Mouse (Mus musculus) stomach, embryonic 16.5 days (tissue): ENCODE results near the gene Abcc2. TPM values are rescaled to one million over a fixed set of nuclear protein-coding genes. Genes with fewer than 3 reads are reported as not detected.

Experiments
- ATAC-seq: fragments of 200-750 bp; cut with Nextera tagmentation; 2 replicates; pipeline ENCODE4 v1.8.0; 2017; ENCODE audit warnings: moderate number of reproducible peaks, moderate TSS enrichment; ENCODE audit not compliant: insufficient read depth, low FRiP score
- H3K27ac ChIP-seq: fragments of 300-500 bp; sonication (generic); 2 replicates; pipeline ENCODE4 v1.5.1; 2014; ENCODE audit warnings: low read length
- H3K27me3 ChIP-seq: fragments of 300-500 bp; sonication (generic); 2 replicates; pipeline ENCODE4 v1.6.1; 2014; ENCODE audit warnings: low read length, control low read depth, mixed read lengths; ENCODE audit not compliant: control insufficient read depth, insufficient read depth
- H3K36me3 ChIP-seq: fragments of 300-500 bp; sonication (generic); 2 replicates; pipeline ENCODE4 v1.6.1; 2014; ENCODE audit warnings: low read length; ENCODE audit not compliant: control insufficient read depth, insufficient read depth
- H3K4me1 ChIP-seq: fragments of 300-500 bp; sonication (generic); 2 replicates; pipeline ENCODE4 v1.6.1; 2014; ENCODE audit warnings: low read length, control low read depth, mixed read lengths; ENCODE audit not compliant: control insufficient read depth, insufficient read depth
- H3K4me2 ChIP-seq: fragments of 300-500 bp; sonication (generic); 2 replicates; pipeline ENCODE4 v1.6.1; 2014; ENCODE audit warnings: low read depth, low read length, mixed read lengths
- H3K4me3 ChIP-seq: fragments of 300-500 bp; sonication (generic); replicated peaks from 2 replicates; pipeline ENCODE4 v1.5.1; 2014; ENCODE audit warnings: mild to moderate bottlenecking, low read length
- H3K9ac ChIP-seq: fragments of 300-500 bp; sonication (generic); 2 replicates; pipeline ENCODE4 v1.6.1; 2014; ENCODE audit warnings: low read length
- H3K9me3 ChIP-seq: fragments of 300-500 bp; sonication (generic); replicated peaks from 2 replicates; pipeline ENCODE4 v1.6.1; 2016; ENCODE audit warnings: low read length, control low read depth; ENCODE audit not compliant: control insufficient read depth
- WGBS: fragments of 180-500 bp; shearing (Covaris S2); extraction: QIAGEN DNeasy Blood & Tissue Kit; methylation state at CpG from one replicate; pipeline ENCODE4 v1.1.7; 2014; 5-methylcytosine and 5-hydroxymethylcytosine counted together
- polyA plus RNA-seq: library from polyadenylated mRNA; unstranded; fragments of >200 nt; fragmentation: Nextera tagmentation; extraction: Ambion mirVana; gene quantifications from 2 replicates; pipeline ENCODE4 v1.2.1, GENCODE M21; 2015

The Abcc2 gene
- polyA plus RNA-seq, 1 experiment from 2014 or later, result 2.2 TPM

DNA sequence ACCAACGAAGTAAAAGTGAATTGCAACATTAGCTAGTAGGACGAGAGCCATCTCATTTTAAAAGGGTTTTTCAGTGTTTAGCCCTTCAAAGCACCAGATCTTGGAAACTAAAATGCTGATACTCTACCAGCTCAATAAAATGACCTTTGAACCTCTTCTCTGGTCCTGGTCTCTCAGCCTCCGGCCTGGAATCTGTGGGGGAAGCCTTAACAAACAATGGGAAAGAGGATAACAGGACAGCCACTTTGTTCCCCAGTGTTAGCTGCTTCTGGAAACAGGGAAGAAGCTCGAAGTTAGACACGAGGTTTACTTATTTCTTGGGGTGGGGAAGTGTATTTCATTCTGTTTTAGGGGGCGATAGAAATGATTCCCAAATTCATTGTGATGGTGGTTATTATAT is 9.7 kb upstream of the Abcc2 start:
- Histone ChIP-seq H3K27me3 (no peaks in the 10 kb centered on the region), H3K9ac (no peak overlapping the region), H3K4me2 (no peak overlapping the region), H3K27ac (no peak overlapping the region), H3K9me3 (no peaks in the 10 kb centered on the region), H3K4me3 (no peak overlapping the region), H3K4me1 (no peaks in the 10 kb centered on the region), H3K36me3 (no peaks in the 10 kb centered on the region)
- 68% methylated on average over 6 of the region's 6 CpGs for WGBS
- ATAC-seq, result no peak

DNA sequence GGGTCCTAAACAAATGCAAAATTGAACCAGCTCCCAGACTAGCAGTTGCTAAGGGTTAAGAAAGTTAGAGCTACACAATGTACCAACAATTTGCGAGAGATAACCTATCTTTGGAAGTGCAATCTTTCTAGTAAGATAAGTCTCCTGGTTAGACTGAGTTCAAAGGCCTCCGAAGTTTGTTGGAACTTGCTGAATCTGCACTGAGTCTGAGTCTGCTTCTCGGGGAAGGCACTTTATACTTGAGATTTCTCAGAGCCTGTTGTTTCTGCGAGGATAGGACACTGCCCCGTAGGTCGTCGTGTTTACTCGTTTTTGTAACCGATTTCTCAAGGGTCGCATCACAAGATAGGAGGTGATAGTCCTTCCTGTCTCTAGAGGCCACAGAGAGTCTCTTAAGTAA is 6.6 kb upstream of the Abcc2 start:
- no peaks in the 10 kb centered on the region for H3K27me3 ChIP-seq
- WGBS, result 51% methylated on average over 10 of the region's 10 CpGs
- H3K36me3 ChIP-seq, result no peaks in the 10 kb centered on the region
- H3K9me3 ChIP-seq, result no peaks in the 10 kb centered on the region
- H3K4me2 ChIP-seq, result no peak overlapping the region
- H3K27ac ChIP-seq, result no peak overlapping the region
- no peak overlapping the region for H3K4me3 ChIP-seq
- no peak overlapping the region for H3K9ac ChIP-seq
- no peaks in the 10 kb centered on the region for H3K4me1 ChIP-seq
- no peak for ATAC-seq

DNA sequence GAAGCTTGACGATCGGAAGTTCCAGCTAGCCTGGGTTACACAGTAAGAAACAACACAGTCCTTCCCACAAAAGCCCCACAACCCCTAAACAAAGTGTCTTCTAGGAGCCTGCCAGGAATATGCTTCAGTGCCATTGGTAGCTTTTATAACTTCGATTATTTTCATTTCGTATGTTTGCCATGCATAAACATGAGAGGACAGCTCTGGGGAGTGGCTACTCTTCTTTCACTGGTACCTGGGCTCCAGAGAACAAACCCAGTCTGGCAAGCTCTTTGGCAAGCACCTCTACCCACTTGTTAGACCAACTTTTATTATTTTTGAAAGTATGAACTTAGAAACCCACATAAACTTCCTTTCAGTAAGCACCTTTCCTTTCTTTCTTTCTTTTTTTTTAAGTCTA is 5.4 kb upstream of the Abcc2 start:
- no peak overlapping the region for H3K9ac ChIP-seq
- H3K4me3 ChIP-seq, result no peak overlapping the region
- H3K27ac ChIP-seq, result no peak overlapping the region
- H3K4me2 ChIP-seq, result no peak overlapping the region
- no peaks in the 10 kb centered on the region for H3K36me3 ChIP-seq
- no peaks in the 10 kb centered on the region for H3K27me3 ChIP-seq
- 65% methylated on average over 4 of the region's 4 CpGs for WGBS
- H3K9me3 ChIP-seq, result no peaks in the 10 kb centered on the region
- no peak for ATAC-seq
- H3K4me1 ChIP-seq, result no peaks in the 10 kb centered on the region

DNA sequence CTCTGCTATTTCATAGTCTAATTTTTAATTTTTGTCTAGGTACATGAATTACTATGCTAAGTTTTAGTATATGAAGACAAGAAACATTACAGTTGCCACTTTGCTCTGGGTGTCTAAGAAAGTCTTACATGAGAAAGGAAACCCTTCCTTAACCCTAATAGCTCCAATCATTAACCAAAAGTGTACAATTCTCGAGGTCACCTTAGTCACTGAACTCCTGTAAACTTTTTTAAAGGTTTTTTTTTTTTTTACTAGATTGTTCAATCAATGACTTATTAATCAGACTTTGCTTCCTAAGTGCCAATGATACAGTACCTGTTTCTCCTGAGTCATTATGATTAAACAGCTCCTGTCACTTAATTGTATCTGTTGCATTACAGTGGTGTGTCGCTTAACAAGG is 4.7 kb upstream of the Abcc2 start:
- ATAC-seq, result no peak
- Histone ChIP-seq H3K27ac (no peak overlapping the region), H3K4me1 (no peaks in the 10 kb centered on the region), H3K9me3 (no peaks in the 10 kb centered on the region), H3K36me3 (no peaks in the 10 kb centered on the region), H3K9ac (no peak overlapping the region), H3K4me3 (no peak overlapping the region), H3K27me3 (no peaks in the 10 kb centered on the region), H3K4me2 (no peak overlapping the region)
- WGBS, result 61% methylated on average over 2 of the region's 2 CpGs

DNA sequence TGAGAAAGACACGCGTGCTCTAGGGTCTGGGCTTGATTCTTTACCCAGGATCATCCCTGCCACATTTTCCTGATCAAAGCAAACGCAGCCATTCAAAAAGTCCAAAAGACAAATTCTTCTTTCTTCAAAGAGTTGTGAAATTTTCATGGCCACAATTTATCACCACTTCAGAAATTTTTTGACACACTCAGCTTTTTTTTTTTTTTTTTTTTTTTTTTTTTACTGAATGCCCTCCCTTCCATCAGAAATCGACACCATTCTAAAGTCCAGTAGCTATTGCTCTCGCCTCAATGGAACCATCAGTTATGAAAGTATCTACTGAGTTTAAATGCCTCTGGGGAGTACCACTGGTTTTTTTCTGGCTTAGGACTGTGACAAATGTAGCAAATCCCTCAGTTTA is 1.6 kb upstream of the Abcc2 start:
- no peaks in the 10 kb centered on the region for H3K4me1 ChIP-seq
- no peak for ATAC-seq
- WGBS, result 77% methylated on average over 5 of the region's 5 CpGs
- H3K27me3 ChIP-seq, result no peaks in the 10 kb centered on the region
- no peaks in the 10 kb centered on the region for H3K9me3 ChIP-seq
- no peaks in the 10 kb centered on the region for H3K36me3 ChIP-seq
- no peak overlapping the region for H3K4me2 ChIP-seq
- no peak overlapping the region for H3K27ac ChIP-seq
- no peak overlapping the region for H3K4me3 ChIP-seq
- H3K9ac ChIP-seq, result no peak overlapping the region

DNA sequence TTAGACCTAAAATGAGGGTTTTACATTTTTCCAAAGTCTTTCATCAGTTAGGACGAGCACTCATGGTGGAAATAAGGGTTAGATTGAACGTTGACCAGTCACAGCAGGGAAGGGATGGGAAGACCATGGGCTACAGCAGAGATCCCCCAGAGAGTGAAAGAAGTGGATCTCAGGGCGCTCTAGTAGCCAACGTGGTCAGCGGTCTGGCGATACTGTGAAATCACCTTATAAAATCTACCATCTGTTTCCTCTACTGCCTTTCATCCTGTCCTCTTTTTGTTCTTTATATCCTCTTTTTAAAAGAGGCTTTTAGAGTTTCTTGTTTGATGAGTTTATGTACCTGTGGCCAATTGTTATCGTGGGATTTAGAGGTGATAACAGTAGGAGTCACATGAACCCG is 2.8 kb downstream of the Abcc2 start:
- Histone ChIP-seq H3K9ac (no peak overlapping the region), H3K27ac (no peak overlapping the region), H3K9me3 (no peaks in the 10 kb centered on the region), H3K4me3 (no peak overlapping the region), H3K27me3 (no peaks in the 10 kb centered on the region), H3K4me1 (no peaks in the 10 kb centered on the region), H3K36me3 (no peaks in the 10 kb centered on the region), H3K4me2 (no peak overlapping the region)
- no peak for ATAC-seq
- WGBS, result 69% methylated on average over 8 of the region's 8 CpGs

DNA sequence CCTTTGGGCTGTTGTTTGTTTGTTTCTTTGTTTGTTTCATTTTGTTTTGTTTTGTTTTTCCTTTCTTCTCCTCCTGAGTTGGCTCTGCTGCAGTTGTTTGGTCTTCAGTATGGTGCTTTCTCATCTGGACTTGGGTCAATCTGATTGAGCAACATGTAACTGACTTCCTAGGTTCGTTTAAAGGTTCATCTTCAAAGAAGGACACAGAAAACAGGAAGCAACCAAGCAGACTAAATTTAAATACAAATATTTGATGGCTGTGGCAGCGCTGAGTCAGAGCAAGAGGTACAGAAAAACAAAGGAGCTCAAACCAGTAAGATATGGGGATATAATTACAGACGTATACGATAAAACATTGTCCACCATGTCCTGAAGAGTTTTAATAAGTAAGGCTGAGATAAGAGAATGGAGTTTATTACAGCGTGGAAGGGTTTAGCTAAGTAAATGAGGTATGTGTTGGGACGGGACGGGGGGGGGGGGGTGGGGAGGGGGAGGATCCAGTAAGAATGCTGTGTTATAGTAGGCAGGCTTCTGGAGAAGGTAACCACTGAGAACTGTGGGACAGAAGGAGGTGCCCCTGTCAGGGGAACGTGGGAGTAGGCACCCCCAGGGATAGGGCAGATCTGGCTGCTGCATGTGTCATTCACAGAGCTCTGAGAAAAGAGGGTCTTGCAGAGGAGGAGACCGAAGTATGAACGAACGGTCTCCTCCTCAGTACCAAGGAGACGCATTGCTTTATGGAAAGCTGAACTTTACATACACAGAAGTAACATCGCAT is 4.4 kb downstream of the Abcc2 start:
- WGBS, result 76% methylated on average over 13 of the region's 13 CpGs

DNA sequence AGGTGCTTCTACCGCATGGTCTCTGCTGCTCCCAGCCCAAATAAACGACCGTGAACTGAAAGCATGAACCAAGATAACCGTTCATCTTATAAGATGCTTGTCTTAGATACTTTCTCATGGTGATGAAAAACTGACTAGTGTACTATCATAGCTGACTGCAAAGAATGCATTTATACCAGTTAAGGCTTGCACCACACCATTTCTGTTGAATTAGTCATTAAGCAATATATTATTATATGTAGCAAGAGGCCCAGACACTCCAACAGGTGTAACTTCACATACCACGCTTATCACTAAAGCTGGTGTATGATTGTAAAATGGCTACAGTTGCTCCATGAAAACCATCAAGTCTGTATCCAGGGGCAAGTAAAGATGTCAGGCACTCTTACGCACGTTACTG is 7.8 kb downstream of the Abcc2 start:
- no peak overlapping the region for H3K27ac ChIP-seq
- H3K4me2 ChIP-seq, result no peak overlapping the region
- H3K9me3 ChIP-seq, result no peaks in the 10 kb centered on the region
- 66% methylated on average over 7 of the region's 7 CpGs for WGBS
- H3K9ac ChIP-seq, result no peak overlapping the region
- H3K4me1 ChIP-seq, result no peaks in the 10 kb centered on the region
- no peaks in the 10 kb centered on the region for H3K36me3 ChIP-seq
- H3K27me3 ChIP-seq, result no peaks in the 10 kb centered on the region
- no peak overlapping the region for H3K4me3 ChIP-seq
- ATAC-seq, result no peak

More for the DNA sequence above, 4.4 kb downstream of the Abcc2 start:
- Histone ChIP-seq H3K9me3 (no peaks in the 10 kb centered on the region), H3K36me3 (no peaks in the 10 kb centered on the region), H3K4me1 (no peaks in the 10 kb centered on the region), H3K4me2 (no peak overlapping the region), H3K27ac (no peak overlapping the region), H3K9ac (no peak overlapping the region), H3K4me3 (no peak overlapping the region), H3K27me3 (no peaks in the 10 kb centered on the region)
- no peak for ATAC-seq

DNA sequence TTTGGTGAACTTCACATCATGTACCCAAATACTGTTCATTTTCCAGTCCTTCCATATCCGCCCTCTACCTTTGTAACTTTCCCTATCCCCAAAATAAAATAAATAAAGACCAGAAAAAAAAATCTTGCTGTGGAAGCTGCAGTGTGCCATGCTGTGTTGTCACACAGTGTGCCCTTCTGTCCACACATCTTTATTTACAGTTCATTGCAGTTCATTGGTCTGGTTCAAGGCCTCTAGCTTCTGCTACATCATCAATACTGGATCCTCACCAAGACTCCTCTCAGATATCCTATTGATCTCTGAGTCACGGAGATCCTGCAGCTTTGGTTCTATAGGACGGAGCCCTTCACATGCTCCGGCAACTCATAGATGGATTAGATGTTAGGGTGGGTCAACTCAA is 10.5 kb downstream of the Abcc2 start:
- H3K27ac ChIP-seq, result no peak overlapping the region
- no peaks in the 10 kb centered on the region for H3K27me3 ChIP-seq
- WGBS, result 86% methylated on average over 4 of the region's 4 CpGs
- H3K4me3 ChIP-seq, result no peak overlapping the region
- no peak overlapping the region for H3K9ac ChIP-seq
- H3K4me2 ChIP-seq, result no peak overlapping the region
- no peaks in the 10 kb centered on the region for H3K36me3 ChIP-seq
- no peak for ATAC-seq
- no peaks in the 10 kb centered on the region for H3K4me1 ChIP-seq
- H3K9me3 ChIP-seq, result no peaks in the 10 kb centered on the region
